Mouse (Mus musculus) layer of hippocampus, postnatal 36 days (tissue): Measurements from ENCODE around the gene Mgll. TPM values are rescaled to one million over a fixed set of nuclear protein-coding genes. Genes with fewer than 3 reads are reported as not detected.

Experiments
- DNase-seq, 2 experiments: peaks; one replicate each; pipeline ENCODE4 v3.0.0; 2022
- total RNA-seq, 2 experiments: library from RNA; stranded (reverse); gene quantifications; 2 replicates each; pipeline ENCODE4 v1.2.3; 2021

Mgll gene
- total RNA-seq, 2 experiments from 2014 or later = 178 to 181 TPM

DNA sequence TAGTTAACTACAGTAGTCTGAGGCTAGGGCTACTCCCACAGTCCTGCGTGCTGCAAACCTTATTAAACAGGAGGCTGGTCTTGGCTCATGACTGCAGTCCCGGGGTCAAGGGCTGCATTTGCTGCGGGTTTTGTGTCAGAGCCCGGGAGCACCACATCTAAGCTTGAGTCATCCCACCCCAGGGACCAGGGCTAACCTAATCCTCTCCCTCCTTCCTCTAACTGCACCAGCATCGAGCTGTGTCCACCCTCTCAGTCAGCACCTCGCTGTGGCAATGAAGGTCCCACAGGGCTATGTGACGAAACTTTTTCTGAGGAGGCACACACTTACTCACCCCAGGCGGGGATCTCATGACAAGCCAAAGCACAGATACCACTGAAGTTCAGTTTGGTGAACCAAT lies 22.1 kb downstream of the Mgll start:
- DNase-seq = no peak

- DNase-seq = no peak
Measured at GRCm38 (mm10) chr6:88747296-88748040, 23.3 kb downstream of the Mgll start.

- no peak for DNase-seq
Measured at GRCm38 (mm10) chr6:88750884-88751283, 26.7 kb downstream of the Mgll start.

DNA sequence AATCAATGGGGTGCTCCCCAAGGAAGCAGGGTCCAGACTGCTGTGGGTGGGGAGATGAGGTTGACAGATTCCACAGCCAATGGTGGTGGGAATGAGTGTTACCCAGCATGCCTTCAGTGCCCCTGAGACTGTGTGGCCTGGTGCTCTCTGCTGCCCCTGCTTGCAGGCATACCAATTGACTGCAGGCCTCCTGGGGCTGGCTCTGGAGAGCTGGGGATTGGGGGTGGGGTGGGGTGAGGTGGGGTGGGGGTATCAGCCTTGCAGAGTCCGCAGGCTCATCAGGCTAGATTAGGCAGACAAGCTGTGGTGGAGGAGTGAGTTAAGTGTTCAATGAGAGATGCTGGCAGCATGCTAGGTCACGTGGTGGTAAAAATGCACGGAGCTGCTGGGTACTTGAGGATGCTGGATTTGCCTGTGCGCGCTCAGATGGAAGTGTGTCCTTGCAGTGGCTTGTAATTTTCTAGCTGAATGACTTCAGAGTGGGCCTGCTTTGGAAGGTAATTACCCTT lies 28.6 kb downstream of the Mgll start:
- no peak for DNase-seq

- DNase-seq = no peak
Measured at GRCm38 (mm10) chr6:88753578-88753977, 29.4 kb downstream of the Mgll start.

- no peak for DNase-seq
Measured at GRCm38 (mm10) chr6:88756992-88757391, 32.8 kb downstream of the Mgll start.

DNA sequence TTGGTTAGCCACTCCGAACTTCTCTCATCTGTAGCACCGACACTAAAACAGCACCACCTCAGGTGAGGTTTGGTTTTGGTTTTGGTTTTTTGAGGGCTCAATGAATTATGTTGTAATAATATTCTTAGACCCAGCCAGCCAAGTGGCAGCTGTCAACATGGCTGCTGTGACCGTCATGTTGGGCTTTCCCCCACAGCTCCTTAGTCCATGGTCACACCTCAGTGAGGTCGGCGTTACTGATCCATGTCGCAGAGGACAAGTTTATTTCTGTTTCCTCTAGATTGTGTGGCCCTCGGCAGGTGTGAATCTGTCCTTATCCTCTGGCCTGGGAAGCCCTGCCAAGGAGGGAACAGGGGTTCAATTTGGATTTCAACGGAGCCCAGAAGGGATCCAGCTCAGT lies 33.9 kb downstream of the Mgll start:
- DNase-seq = no peak

DNA sequence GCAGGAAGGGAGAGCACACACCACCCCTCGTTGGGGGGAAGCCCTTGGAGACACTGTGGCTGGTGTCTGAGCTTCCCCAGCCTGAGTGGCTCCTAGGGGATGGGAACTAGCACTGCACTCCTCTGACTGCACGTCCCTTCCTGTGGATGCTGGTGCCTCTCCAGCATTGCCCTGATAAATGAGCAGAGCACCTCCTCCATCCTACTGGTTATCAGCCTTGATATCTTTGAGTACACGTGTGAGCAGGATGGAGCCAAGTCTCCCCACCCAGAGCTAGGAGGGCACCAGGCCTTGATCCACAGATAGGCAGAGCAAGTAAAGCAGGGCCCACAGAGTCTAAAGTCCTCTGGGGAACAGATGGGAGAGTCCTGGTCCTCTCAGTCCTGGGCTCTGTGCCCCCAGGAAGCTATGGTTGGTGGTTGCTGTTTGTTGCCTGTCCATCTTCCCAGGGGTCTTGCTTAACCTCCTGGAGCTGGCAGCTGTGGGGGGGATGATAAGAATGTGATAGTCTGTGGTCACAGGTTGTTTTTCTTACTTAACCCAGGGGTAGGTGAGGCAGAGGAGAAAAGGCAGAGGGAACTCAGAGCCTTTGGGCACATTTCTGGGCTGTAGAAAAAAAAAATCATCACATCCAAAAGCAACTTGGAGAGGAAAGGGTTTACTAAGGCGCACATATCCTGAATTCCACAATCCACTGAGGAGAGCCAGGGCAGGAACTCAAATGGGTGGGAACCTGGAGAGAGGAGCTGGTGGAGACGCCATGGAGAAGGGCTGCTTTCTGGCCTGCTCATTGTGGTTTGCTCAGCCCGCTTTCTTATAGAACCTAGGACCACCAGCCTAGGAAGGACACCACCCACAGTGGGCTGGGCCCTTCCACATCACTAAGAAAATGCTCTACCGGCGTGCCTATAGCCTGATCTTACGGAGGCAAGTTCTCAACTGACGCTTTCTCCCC lies 34.6 kb downstream of the Mgll start:
- no peak for DNase-seq

DNA sequence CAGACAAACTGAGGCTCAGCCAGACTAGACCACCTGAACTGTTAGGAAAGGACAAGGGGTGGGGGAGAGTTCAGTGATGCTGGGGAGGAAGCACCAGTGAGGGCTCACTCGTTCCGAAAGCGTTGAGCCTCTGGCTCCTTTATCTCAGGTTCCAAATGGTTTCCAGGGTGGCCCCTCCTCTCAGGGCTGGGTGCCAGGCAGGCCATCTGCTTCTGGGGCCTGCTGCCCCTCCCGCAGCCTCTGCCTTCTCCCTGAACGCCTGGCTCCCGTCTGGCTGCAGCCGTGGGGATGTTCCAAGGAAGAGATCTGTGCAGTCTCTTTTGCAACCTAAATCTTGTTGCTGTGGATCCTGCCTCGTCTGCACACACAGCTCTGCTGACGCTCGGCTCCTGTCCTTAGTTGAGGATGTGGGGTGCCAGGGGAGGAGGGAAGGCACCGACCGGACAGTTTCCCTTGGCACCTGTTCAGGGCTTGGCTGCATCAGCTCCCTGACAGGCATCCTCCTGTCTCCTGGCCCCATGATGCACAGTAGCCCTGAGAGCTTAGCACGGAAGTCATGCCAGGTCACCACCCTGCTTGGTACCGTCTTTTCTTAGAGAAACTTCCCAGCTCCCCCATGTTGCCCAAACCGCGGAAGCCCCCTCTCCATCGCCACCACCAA lies 35.7 kb downstream of the Mgll start:
- peak; percentile 88 for DNase-seq

DNA sequence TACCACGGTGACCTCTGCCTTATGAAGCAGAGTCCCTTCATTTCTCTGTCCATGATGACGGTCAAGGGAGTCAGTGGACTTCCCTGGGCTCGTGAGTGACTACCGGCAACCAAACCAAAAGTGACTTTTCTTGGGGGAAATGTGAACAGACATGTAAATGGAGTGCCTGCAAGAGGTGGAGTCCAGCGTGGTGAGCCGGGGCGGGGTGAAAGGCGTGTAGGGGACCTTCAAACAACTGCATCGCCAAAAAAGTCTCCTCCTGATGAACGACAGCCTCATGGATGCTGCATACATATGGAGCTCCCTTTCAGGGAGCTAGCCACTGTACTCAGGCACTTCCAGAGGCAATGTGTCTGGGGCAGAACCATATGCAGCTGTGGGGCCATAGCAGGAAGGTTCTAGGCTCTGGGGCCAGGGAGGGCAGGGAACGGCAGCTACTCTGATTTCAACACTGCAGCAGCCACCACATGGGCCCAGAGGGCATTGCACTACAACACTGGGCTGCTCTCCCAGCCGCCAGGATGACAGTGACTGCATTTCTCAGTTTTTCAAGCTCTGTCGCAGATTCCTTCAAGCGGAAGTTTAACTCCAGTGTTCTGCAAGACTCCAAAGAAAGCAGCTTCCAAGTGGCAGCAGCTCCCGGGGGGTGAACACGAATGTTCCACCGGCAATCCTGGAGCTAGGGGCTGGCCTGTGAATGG lies 36.9 kb downstream of the Mgll start:
- no peak for DNase-seq

- DNase-seq = no peak
Measured at GRCm38 (mm10) chr6:88761684-88762439, 37.6 kb downstream of the Mgll start.

- no peak for DNase-seq
Measured at GRCm38 (mm10) chr6:88762440-88763196, 38.4 kb downstream of the Mgll start.

GRCm38 (mm10) chr6:88763518-88764077 lies 39.4 kb downstream of the Mgll start:
- no peak for DNase-seq

GRCm38 (mm10) chr6:88764281-88764680 lies 40.1 kb downstream of the Mgll start:
- DNase-seq = no peak

DNA sequence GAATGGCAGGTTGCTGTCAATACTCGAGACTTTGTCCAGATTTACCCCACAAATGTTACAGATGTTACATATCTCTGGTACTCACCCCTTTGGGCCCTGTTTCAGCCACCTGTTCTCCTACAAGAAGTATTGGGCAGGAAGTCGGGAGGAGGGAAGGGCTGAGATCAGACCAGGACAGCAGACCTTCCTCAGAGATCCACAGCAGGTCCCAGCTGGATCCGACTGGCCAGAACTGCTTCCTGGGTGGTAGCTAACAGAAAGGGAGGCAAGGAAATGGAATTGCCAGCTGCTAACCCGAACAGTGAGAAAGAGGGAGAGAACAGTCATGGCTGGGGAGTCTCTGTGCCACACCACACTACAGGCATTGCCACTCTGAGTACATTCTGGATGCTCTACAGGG lies 43.5 kb downstream of the Mgll start:
- DNase-seq = no peak

GRCm38 (mm10) chr6:88769723-88770122 lies 45.5 kb downstream of the Mgll start:
- no peak for DNase-seq

DNA sequence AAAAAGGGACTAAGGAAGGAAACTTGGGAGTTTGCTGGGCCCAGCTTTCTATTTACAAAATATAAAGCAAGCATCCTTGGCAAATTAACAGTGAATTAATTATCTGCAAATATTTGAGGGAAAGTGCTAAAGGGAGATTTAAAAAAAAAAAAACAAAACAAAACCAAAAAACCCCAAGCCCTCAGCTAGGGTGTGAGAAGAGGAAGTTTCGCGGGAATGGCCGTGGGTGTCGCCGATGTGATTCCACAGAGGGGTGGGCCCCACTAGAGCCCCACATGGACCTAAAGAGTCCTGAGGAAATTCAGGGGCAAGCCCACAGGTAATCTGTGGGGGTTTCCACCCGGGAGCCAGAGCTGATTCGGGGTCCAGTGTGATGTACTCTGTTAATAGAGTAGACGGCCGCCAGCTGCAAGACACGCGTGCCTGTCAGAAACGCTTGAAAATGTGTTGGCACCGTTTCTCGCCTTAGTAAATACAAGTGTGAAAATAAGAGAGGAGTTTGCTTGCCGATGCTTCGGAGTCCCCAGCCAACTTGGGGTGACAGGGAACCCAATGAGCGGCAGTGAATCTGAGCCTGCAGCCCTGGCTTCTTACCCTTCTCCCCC lies 46.2 kb downstream of the Mgll start:
- DNase-seq = no peak

DNA sequence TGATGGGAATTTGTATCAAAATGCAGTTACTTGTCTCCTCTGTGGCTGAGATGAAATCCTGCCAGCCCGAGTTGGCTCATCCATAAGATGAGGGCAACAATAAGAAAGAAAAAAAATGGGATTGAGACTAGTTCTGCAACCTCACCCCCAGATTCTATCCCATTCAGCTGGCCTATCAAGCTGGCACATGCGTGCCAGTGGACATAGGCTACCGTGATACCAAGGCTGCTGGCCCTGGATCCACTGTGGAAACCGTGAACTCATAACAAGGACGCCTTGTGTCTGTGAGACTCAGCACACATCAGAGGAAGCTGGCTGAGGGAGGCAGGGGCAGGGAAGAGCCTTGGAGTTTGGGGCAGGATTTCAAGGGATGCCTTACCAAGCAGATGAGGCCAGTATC lies 46.8 kb downstream of the Mgll start:
- no peak for DNase-seq

GRCm38 (mm10) chr6:88772041-88772440 lies 47.8 kb downstream of the Mgll start:
- no peak for DNase-seq

- no peak for DNase-seq
Measured at GRCm38 (mm10) chr6:88774055-88774454, 49.8 kb downstream of the Mgll start.
